Mouse (Mus musculus): Measurements from ENCODE around the gene Tmprss7. TPM values are rescaled to one million over a fixed set of nuclear protein-coding genes. Genes with fewer than 3 reads are reported as not detected.

The Tmprss7 gene
- polyA plus RNA-seq, 1 experiment from 2014 or later, result not detected

DNA sequence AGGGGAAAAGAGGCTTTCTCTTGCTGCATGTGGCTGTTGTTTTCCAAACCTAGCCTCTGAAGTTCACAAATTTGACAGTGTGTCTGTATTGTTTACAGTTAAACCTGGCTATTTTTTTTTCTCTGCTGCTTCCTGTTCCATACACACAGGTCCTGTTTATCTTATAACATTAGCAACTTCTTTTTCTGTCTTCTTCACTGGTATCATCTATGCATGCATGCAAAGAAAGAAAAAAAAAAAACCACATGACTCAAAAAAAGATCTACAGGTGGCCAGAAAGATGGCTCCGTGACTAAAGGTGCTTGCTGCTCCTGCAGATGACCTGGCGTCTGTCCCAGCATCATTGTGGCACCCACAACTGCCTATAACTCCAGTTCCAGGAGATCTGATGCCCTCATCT is 68.1 kb downstream of the Tmprss7 start:
- Histone ChIP-seq H3K36me3 (no peaks in the 10 kb centered on the region), H3K4me2 (no peak overlapping the region), H3K9ac (no peak overlapping the region), H3K4me3 (no peak overlapping the region), H3K9me3 (replicated peaks) (no peaks in the 10 kb centered on the region), H3K27ac (ENCODE audit: poor library complexity, severe bottlenecking) (no peak overlapping the region), H3K27me3 (replicated peaks) (no peaks in the 10 kb centered on the region), H3K4me1 (replicated peaks) (peaks cover 15% of the 10 kb centered on the region)
- 83% methylated on average over 2 of the region's 2 CpGs for WGBS
- ATAC-seq (ENCODE audit: insufficient number of reproducible peaks, low FRiP score), result no peak

DNA sequence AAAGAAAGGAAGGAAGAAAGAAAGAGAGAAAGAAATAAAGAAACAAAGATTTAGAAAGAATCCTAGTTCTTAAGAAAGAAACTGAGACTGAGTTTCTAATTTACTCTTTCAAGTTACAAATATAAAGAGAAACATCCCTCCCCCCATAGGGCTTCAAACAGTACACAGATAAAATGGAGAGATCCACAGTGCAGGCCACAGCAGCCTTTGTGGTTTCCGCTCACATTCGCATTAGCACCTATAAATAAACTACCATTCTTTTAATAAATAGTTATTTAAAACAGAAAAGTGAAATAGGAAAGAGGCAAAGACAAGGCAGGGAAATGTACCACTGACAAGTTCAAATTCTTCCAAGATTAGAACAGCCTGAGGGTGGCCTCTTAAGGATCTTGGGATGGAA is 68.7 kb downstream of the Tmprss7 start:
- Histone ChIP-seq H3K4me1 (replicated peaks) (peaks cover 21% of the 10 kb centered on the region), H3K9me3 (replicated peaks) (no peaks in the 10 kb centered on the region), H3K9ac (no peak overlapping the region), H3K27ac (ENCODE audit: poor library complexity, severe bottlenecking) (no peak overlapping the region), H3K36me3 (no peaks in the 10 kb centered on the region), H3K4me3 (no peak overlapping the region), H3K4me2 (no peak overlapping the region), H3K27me3 (replicated peaks) (no peaks in the 10 kb centered on the region)
- WGBS, result 73% methylated on average over 2 of the region's 2 CpGs
- no peak for ATAC-seq (ENCODE audit: insufficient number of reproducible peaks, low FRiP score)

DNA sequence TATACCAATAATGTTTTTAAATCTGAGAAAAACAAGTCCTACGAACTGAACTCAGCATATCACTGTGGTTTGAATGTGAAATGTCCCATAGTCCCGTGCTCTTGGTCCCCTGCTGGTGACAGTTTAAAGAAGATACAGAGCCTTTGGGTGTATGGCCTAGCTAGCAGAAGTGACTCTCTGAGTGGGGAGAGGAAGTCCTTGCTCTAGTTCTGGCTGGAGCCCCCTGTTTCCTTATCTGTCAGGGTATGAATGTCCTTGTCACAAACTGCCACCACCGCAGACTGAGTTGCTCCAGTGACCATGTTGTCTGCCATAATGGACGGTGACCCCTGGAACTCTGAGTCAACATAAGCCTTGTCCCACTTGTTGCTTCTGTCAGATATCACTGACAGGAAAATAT is 70.2 kb downstream of the Tmprss7 start:
- WGBS, result 60% methylated on average over 4 of the region's 4 CpGs
- H3K9ac ChIP-seq, result no peak overlapping the region
- no peak overlapping the region for H3K4me2 ChIP-seq
- H3K4me1 ChIP-seq (replicated peaks), result peaks cover 20% of the 10 kb centered on the region
- no peak overlapping the region for H3K4me3 ChIP-seq
- no peaks in the 10 kb centered on the region for H3K36me3 ChIP-seq
- no peak overlapping the region for H3K27ac ChIP-seq (ENCODE audit: poor library complexity, severe bottlenecking)
- no peaks in the 10 kb centered on the region for H3K9me3 ChIP-seq (replicated peaks)
- ATAC-seq (ENCODE audit: insufficient number of reproducible peaks, low FRiP score), result no peak
- H3K27me3 ChIP-seq (replicated peaks), result no peaks in the 10 kb centered on the region

DNA sequence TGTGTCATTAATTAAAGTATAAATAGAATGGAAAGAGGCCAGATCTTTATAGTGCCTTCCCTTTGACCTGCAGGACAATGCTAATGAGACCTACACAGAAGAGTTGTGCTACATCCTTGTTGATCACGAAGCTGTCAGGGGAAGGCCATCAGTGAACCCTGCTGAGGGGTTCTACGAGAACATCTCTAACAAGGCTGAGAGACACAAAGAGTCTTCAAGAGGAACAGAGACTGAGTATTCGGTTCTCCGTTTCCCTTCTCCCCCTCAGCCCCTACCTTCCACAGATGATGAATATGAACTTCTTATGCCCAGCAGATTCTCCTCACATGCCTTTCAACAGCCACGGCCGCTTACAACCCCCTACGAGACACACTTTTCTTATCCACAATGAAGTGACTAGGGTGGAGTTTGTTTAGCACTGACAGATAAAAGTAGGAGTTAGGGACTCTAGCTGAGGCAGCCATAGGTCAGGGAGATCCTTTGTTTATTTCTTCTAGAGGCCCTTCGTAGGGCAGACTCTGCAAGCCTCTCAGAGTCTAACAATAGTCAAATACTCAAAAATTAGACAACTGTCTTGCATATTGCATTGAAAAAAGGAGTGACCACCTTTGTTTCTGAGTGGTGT is 73.6 kb downstream of the Tmprss7 start:
- no peak overlapping the region for H3K4me3 ChIP-seq
- no peak for ATAC-seq (ENCODE audit: insufficient number of reproducible peaks, low FRiP score)
- H3K27me3 ChIP-seq (replicated peaks), result no peaks in the 10 kb centered on the region
- H3K27ac ChIP-seq (ENCODE audit: poor library complexity, severe bottlenecking), result no peak overlapping the region
- peaks cover 11% of the 10 kb centered on the region for H3K4me1 ChIP-seq (replicated peaks)
- no peaks in the 10 kb centered on the region for H3K9me3 ChIP-seq (replicated peaks)
- H3K9ac ChIP-seq, result no peak overlapping the region
- WGBS, result 44% methylated on average over 8 of the region's 8 CpGs
- no peaks in the 10 kb centered on the region for H3K36me3 ChIP-seq
- no peak overlapping the region for H3K4me2 ChIP-seq

DNA sequence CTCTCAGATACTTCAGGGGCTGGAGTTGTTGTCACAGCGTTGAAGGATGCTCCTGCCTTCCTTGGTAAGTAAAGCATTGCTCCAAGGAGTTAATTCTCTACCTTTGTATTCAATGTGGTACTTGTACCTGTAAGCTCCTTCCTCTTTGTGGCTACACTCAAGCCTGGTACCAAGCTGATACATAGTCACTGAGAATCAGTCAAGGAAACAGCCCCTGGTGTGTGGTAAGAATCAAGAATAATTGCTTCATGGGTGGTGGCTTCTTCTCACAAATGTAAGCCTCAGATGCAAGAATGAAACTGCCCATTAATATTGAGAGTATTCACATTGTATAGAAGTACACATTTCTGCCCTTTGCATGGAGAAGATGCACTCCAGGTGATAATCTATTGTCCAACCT is 77.5 kb downstream of the Tmprss7 start:
- Histone ChIP-seq H3K9me3 (replicated peaks) (no peaks in the 10 kb centered on the region), H3K27ac (ENCODE audit: poor library complexity, severe bottlenecking) (no peak overlapping the region), H3K36me3 (no peaks in the 10 kb centered on the region), H3K4me1 (replicated peaks) (peaks cover 9% of the 10 kb centered on the region), H3K9ac (no peak overlapping the region), H3K4me2 (no peak overlapping the region), H3K4me3 (no peak overlapping the region), H3K27me3 (replicated peaks) (no peaks in the 10 kb centered on the region)
- no peak for ATAC-seq (ENCODE audit: insufficient number of reproducible peaks, low FRiP score)
- 79% methylated on average over 1 of the region's 1 CpGs for WGBS

DNA sequence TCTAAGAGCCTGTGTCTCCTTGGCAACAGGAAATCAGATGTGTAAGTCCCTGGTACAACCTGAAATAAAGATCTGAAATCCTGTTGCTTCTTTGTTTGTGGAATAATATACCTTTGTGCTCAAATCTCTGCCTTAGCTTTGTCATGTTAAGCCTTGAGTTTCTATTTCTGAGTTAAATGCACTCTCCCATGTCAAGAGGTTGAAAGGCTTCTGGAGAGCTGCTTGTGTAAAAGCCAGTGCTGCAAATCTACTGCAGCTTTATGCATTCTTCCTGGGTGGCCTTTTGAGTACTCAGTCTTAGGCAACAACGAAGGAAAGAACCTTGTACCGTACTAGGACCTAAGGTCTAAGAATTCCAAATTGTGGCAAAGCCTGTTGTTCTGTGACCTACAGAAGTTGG is 80.2 kb downstream of the Tmprss7 start:
- H3K27me3 ChIP-seq (replicated peaks), result no peaks in the 10 kb centered on the region
- H3K4me2 ChIP-seq, result no peak overlapping the region
- ATAC-seq (ENCODE audit: insufficient number of reproducible peaks, low FRiP score), result no peak
- no peaks in the 10 kb centered on the region for H3K4me1 ChIP-seq (replicated peaks)
- H3K9ac ChIP-seq, result no peak overlapping the region
- 78% methylated on average over 2 of the region's 2 CpGs for WGBS
- no peaks in the 10 kb centered on the region for H3K36me3 ChIP-seq
- no peak overlapping the region for H3K27ac ChIP-seq (ENCODE audit: poor library complexity, severe bottlenecking)
- H3K4me3 ChIP-seq, result no peak overlapping the region
- no peaks in the 10 kb centered on the region for H3K9me3 ChIP-seq (replicated peaks)

DNA sequence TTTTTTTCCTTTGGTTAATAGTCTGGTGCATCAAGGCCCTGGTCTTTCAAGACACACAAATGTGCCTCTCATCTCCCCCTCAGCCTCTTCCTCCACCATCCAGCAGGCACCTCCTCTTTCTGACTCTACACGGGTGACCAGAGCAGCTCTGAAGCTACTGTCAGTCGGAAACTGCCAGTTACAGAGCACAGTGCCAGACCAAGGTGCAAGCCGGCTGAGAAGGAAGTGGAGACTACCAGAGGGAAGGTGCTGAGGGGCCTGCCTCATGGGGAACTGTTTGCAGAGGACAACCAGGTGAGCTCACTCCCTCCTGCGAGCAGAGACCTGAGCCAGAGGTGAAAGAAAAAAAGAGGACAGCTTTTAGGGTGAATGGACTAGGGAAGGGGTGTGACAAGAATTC is 83.2 kb downstream of the Tmprss7 start, which contains the start of gene Gcsam:
Gcsam (plus strand) TSS at position 114 of the 400 bp plus-strand sequence.
- Histone ChIP-seq H3K4me1 (replicated peaks) (no peaks in the 10 kb centered on the region), H3K9me3 (replicated peaks) (no peaks in the 10 kb centered on the region), H3K36me3 (no peaks in the 10 kb centered on the region), H3K4me2 (no peak within 1 kb of the TSS), H3K4me3 (no peak within 1 kb of the TSS), H3K9ac (no peak within 1 kb of the TSS), H3K27me3 (replicated peaks) (no peaks in the 10 kb centered on the region), H3K27ac (ENCODE audit: poor library complexity, severe bottlenecking) (no peak within 1 kb of the TSS)
- 58% methylated on average over 4 of the region's 4 CpGs for WGBS
- ATAC-seq (ENCODE audit: insufficient number of reproducible peaks, low FRiP score), result no peak

DNA sequence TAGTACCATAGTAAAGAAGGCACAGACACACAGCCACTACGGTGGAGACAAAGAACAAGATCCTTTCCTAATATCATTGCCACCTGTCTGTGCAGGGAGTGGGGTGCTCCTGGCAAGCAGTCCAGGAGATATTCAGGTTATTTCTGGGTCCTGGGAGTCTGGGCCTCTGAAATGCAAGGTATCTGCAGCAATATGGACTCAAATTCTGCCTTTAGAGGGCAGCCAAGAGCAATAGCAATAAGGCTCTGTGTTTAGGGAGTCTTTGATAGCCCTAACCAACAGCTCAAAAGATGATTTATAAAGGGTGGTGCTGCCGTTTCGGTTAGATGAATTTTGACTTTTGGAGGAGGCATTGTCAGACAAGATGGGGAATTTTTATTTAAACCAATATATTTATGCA is 84.2 kb downstream of the Tmprss7 start:
- H3K4me3 ChIP-seq, result no peak overlapping the region
- ATAC-seq (ENCODE audit: insufficient number of reproducible peaks, low FRiP score), result no peak
- no peaks in the 10 kb centered on the region for H3K36me3 ChIP-seq
- no peak overlapping the region for H3K4me2 ChIP-seq
- no peaks in the 10 kb centered on the region for H3K27me3 ChIP-seq (replicated peaks)
- H3K4me1 ChIP-seq (replicated peaks), result no peaks in the 10 kb centered on the region
- no peak overlapping the region for H3K27ac ChIP-seq (ENCODE audit: poor library complexity, severe bottlenecking)
- no peaks in the 10 kb centered on the region for H3K9me3 ChIP-seq (replicated peaks)
- H3K9ac ChIP-seq, result no peak overlapping the region
- WGBS, result 75% methylated on average over 3 of the region's 3 CpGs

DNA sequence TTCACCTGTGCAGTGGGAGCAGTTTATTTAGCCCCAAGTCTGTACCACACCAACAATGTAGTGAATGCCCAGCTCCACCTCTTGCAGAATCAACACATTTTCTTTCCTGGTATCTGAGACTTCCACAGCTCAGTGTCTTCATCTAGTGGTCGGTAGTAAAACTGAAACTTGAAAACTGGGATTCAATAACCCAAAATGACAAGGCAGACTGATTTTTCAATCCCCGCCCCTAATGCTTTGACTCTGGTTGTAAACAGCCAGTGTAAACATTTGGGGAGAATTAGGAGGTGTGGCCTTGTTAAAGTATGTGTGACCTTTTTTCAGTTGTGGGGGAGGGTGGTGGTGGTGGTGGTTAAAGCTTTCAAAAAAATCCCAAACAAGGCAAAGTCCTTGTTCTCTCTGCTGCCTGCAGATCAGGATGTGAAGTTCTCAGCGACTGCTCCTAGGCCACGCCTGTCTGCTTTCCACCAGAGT is 84.9 kb downstream of the Tmprss7 start:
- Histone ChIP-seq H3K4me3 (no peak overlapping the region), H3K27me3 (replicated peaks) (no peaks in the 10 kb centered on the region), H3K4me1 (replicated peaks) (no peaks in the 10 kb centered on the region), H3K27ac (ENCODE audit: poor library complexity, severe bottlenecking) (no peak overlapping the region), H3K36me3 (no peaks in the 10 kb centered on the region), H3K9ac (no peak overlapping the region), H3K9me3 (replicated peaks) (no peaks in the 10 kb centered on the region), H3K4me2 (no peak overlapping the region)
- 43% methylated on average over 4 of the region's 4 CpGs for WGBS
- no peak for ATAC-seq (ENCODE audit: insufficient number of reproducible peaks, low FRiP score)

Other genes starting within 250 kb of the Tmprss7 start
- gene Gm609, start 200.7 kb downstream of the Tmprss7 start, polyA plus RNA-seq (2016; fragmentation: Nextera tagmentation; extraction: Ambion mirVana), result not detected in 2 replicates
- not detected in 2 replicates for gene Gm17783, start 161.6 kb downstream of the Tmprss7 start, polyA plus RNA-seq (2016; fragmentation: Nextera tagmentation; extraction: Ambion mirVana)
- gene Slc9c1, start 158.3 kb downstream of the Tmprss7 start, polyA plus RNA-seq (2016; fragmentation: Nextera tagmentation; extraction: Ambion mirVana), result not detected in 2 replicates
- 0.21 and 0.26 TPM in 2 replicates for gene Gcsam, start 83.3 kb downstream of the Tmprss7 start, polyA plus RNA-seq (2016; fragmentation: Nextera tagmentation; extraction: Ambion mirVana)
- gene BC016579, start 39.6 kb downstream of the Tmprss7 start, polyA plus RNA-seq (2016; fragmentation: Nextera tagmentation; extraction: Ambion mirVana), result 0.26 and 0.31 TPM in 2 replicates
- gene Tagln3, start 30.9 kb upstream of the Tmprss7 start, polyA plus RNA-seq (2016; fragmentation: Nextera tagmentation; extraction: Ambion mirVana), result 10.0 and 10.2 TPM in 2 replicates
- gene Abhd10, start 49.3 kb upstream of the Tmprss7 start, polyA plus RNA-seq (2016; fragmentation: Nextera tagmentation; extraction: Ambion mirVana), result 29.1 and 31.1 TPM in 2 replicates

Data from heart, embryonic 12.5 days (tissue).